Mouse (Mus musculus): ENCODE results near the gene Hat1.

GRCm38 (mm10) chr2:71366618-71367124 is 22.1 kb upstream of the Hat1 start:
- TF ChIP-seq ZC3H11A (IDR thresholded peaks at IDR 0.05; ENCODE audit: low read depth, low read length), result no peak
- TF ChIP-seq ETS1 (conservative IDR thresholded peaks at IDR 0.05; ENCODE audit: low read depth, low read length), result no peak
- TF ChIP-seq KAT2A (IDR thresholded peaks at IDR 0.05; ENCODE audit: insufficient replicate concordance, low read length), result no peak
- TF ChIP-seq MEF2A (IDR thresholded peaks at IDR 0.05; ENCODE audit: borderline replicate concordance, low read depth, low read length), result no peak
- no peak for TF ChIP-seq MAFK (IDR thresholded peaks at IDR 0.05; ENCODE audit: insufficient replicate concordance, low read length)
- no peak for TF ChIP-seq JUND (conservative IDR thresholded peaks at IDR 0.05; ENCODE audit: low read depth, low read length)
